Mouse (Mus musculus) kidney, postnatal 25 days (tissue): ENCODE results near the gene Cd83.

Source experiments
- DNase-seq, 2 experiments: peaks; one replicate each; pipeline ENCODE4 v3.0.0; 2021; ENCODE audit warnings: mixed read lengths in 2 of 2

Gene Cd83

GRCm38 (mm10) chr13:43807272-43807675 lies 22.7 kb downstream of the Cd83 start:
- no peak for DNase-seq

- DNase-seq, result peak in 1 of 2 experiments; percentile 6
These were observed 26.0 kb downstream of the Cd83 start for GRCm38 (mm10) chr13:43810621-43811020.

- peak in 1 of 2 experiments; percentile 9 for DNase-seq
These were observed 27.3 kb downstream of the Cd83 start for GRCm38 (mm10) chr13:43811835-43812234.

GRCm38 (mm10) chr13:43813431-43813830 lies 28.9 kb downstream of the Cd83 start:
- DNase-seq, result peak in 1 of 2 experiments; percentile 14

GRCm38 (mm10) chr13:43817461-43817860 lies 32.9 kb downstream of the Cd83 start:
- DNase-seq, result no peak

- DNase-seq, result no peak
These were observed 33.9 kb downstream of the Cd83 start for GRCm38 (mm10) chr13:43818307-43819019.

GRCm38 (mm10) chr13:43819020-43819310 lies 34.4 kb downstream of the Cd83 start:
- DNase-seq, result no peak

GRCm38 (mm10) chr13:43820071-43820470 lies 35.5 kb downstream of the Cd83 start:
- DNase-seq, result no peak

GRCm38 (mm10) chr13:43822306-43822705 lies 37.7 kb downstream of the Cd83 start:
- no peak for DNase-seq

GRCm38 (mm10) chr13:43828648-43829047 lies 44.1 kb downstream of the Cd83 start:
- DNase-seq, result no peak

GRCm38 (mm10) chr13:43830892-43831673 lies 46.5 kb downstream of the Cd83 start:
- DNase-seq, result peak in 1 of 2 experiments; percentile 39

GRCm38 (mm10) chr13:43832731-43833130 lies 48.2 kb downstream of the Cd83 start:
- DNase-seq, result no peak

- no peak for DNase-seq
These were observed 51.8 kb downstream of the Cd83 start for GRCm38 (mm10) chr13:43836376-43836775.

GRCm38 (mm10) chr13:43837812-43838211 lies 53.2 kb downstream of the Cd83 start:
- no peak for DNase-seq

GRCm38 (mm10) chr13:43845151-43845550 lies 60.6 kb downstream of the Cd83 start:
- no peak for DNase-seq

GRCm38 (mm10) chr13:43847186-43847585 lies 62.6 kb downstream of the Cd83 start:
- DNase-seq, result no peak

- no peak for DNase-seq
These were observed 65.2 kb downstream of the Cd83 start for GRCm38 (mm10) chr13:43849816-43850215.

GRCm38 (mm10) chr13:43851108-43851507 lies 66.5 kb downstream of the Cd83 start:
- DNase-seq, result no peak
